Mouse (Mus musculus): Measurements from ENCODE around the gene Bnipl.
A peak's percentile ranks its signal among the peaks of the same experiment; 100 is the strongest.

Gene Bnipl

DNA sequence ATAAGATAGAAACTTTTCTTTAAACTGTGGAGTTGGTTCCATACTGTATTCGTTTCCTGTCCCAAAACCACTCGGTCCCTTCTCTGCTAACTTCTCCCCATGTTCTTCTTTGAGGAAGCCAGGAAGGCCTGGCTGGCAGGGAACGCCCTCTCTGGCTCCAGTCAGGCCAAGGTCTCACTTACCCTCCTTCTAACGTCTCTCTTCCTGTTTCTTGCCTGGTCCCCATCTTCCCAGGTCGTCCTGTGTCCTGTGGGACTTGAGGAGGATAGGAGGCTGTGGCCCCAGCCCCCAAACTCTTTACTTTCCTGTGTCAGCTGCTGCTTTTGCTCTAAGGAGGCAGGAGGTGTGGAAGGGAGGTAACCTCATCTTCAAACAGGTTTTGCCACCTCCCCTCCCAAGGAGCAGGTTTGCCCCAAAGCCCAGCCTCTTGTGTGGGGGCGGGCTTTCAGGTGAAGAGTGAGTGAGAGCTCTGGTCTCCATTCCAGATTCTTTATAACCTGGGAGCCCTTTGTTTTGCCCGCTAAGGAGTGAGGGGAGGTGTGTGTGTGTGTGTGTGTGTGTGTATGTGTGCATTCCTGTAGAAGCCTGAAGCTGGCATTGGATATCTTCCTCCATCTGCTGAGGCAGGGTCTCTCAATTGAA lies at the start of gene Bnipl:
Gene Bnipl, minus strand, starts transcription at position 411 of the 642 bp plus-strand sequence.
- DNase-seq (ENCODE audit: low spot score in 2 of 2), result no peak

- no peak for DNase-seq (ENCODE audit: low spot score in 2 of 2)
Observed at GRCm38 (mm10) chr3:95298018-95298417, 47.0 kb upstream of the Bnipl start.

GRCm38 (mm10) chr3:95296103-95296469 lies 45.1 kb upstream of the Bnipl start:
- DNase-seq (ENCODE audit: low spot score in 2 of 2), result peak; percentile 28 to 72

GRCm38 (mm10) chr3:95295321-95296102 lies 44.5 kb upstream of the Bnipl start:
- no peak for DNase-seq (ENCODE audit: low spot score in 2 of 2)

DNA sequence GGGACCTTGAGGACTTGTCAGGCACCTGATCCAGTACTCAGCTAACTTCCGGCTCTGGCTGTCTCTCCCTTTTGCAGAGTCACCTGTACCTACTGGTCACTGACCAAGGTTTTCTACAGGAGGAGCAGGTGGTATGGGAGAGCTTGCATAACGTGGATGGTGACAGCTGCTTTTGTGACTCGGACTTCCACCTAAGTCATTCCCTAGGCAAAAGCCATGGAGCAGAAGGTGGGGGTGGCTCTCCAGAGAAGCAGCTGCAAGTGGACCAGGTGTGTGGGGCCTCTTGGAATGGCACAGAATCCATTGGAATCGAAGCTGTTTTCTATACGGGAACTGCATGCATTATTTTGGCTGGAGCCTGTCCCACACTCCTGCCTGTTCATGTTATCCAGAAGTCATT lies 43.7 kb upstream of the Bnipl start:
- no peak for DNase-seq (ENCODE audit: low spot score in 2 of 2)

- no peak for DNase-seq (ENCODE audit: low spot score in 2 of 2)
Observed at GRCm38 (mm10) chr3:95294316-95294715, 43.3 kb upstream of the Bnipl start.

DNA sequence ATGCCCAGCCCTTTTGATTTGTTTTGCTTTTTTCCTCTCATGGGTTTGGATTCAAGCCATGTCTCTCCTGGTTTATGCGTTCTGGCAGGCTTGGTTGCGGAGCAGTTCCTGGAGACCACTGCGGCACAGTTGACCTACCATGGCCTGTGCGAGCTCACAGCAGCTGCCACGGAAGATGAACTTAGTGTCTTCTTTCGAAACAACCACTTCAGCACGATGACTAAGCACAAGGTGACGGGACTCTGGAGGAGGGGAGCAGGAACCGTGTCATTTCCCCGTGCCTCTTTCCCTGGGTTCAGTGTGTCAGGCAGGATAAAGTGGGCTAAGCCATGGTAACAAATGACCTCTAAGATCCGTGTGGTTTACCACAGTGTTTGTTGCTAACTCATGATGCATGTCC lies 42.5 kb upstream of the Bnipl start:
- DNase-seq (ENCODE audit: low spot score in 2 of 2), result no peak

DNA sequence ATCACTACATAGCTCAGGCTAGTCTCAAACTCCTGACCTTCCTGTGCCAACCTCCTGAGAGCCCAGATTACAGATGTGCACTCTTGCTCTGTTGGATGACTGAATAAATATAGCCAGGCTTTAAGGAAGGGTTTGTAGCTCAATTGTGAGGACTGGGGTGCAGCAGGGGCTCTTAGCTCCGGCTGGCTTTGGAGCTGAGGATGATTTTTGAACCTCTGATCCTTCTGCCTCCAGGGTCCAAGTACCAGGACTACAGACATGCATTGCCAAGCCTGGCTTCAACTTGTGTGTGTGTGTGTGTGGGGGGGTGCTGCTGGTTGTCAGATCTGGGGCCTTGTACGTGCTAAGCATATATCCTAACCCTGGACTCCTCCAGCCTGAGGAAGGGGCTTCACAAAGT lies 41.9 kb upstream of the Bnipl start:
- no peak for DNase-seq (ENCODE audit: low spot score in 2 of 2)

- no peak for DNase-seq (ENCODE audit: low spot score in 2 of 2)
Observed at GRCm38 (mm10) chr3:95291041-95291440, 40.0 kb upstream of the Bnipl start.

GRCm38 (mm10) chr3:95290156-95290555 lies 39.2 kb upstream of the Bnipl start:
- DNase-seq (ENCODE audit: low spot score in 2 of 2), result no peak

DNA sequence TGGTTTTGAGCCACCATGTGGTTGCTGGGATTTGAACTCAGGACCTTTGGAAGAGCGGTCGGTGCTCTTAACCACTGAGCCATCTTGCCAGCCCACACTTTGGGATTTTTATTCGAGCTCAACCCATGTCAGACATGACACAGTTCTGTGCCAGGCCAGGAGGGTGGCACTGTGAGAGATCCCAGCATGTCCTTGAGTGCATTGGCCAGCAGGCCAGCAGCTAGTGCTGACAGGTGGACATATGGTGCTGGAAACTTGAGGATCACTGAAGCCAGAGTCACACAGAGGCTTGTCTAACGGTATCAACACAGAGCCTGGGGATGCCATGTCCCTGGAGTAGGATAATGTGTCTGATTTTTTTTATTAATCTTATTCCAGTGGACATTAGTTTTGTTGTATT lies 38.4 kb upstream of the Bnipl start:
- no peak for DNase-seq (ENCODE audit: low spot score in 2 of 2)

- DNase-seq (ENCODE audit: low spot score in 2 of 2), result no peak
Observed at GRCm38 (mm10) chr3:95287541-95287940, 36.5 kb upstream of the Bnipl start.

- no peak for DNase-seq (ENCODE audit: low spot score in 2 of 2)
Observed at GRCm38 (mm10) chr3:95286510-95286909, 35.5 kb upstream of the Bnipl start.

- no peak for DNase-seq (ENCODE audit: low spot score in 2 of 2)
Observed at GRCm38 (mm10) chr3:95286011-95286410, 35.0 kb upstream of the Bnipl start.

GRCm38 (mm10) chr3:95285390-95285789 lies 34.4 kb upstream of the Bnipl start:
- no peak for DNase-seq (ENCODE audit: low spot score in 2 of 2)

GRCm38 (mm10) chr3:95284501-95285281 lies 33.7 kb upstream of the Bnipl start:
- DNase-seq (ENCODE audit: low spot score in 2 of 2), result no peak

DNA sequence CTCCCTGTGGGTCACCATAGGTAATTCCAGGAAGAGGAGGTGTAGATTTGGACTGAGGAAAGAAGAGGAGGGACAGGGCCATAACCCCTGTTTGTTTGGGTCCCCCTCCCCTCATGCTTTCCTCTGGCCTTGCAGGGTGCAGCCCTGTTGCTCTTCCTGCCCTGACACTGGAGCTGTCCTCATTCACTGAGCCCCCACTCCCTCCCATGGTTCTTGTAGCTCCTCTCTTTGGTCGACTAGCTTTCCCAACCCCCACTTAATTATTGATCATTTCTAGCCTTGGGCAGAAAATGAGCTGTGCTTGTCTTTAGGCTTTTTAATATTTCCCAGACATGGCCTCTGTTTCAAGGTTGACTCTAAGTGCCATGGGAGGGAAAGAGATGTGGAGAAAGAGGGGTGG lies 33.1 kb upstream of the Bnipl start:
- peak in 1 of 2 experiments; percentile 14 for DNase-seq (ENCODE audit: low spot score in 2 of 2)

GRCm38 (mm10) chr3:95283589-95283941 lies 32.6 kb upstream of the Bnipl start:
- DNase-seq (ENCODE audit: low spot score in 2 of 2), result no peak

- DNase-seq (ENCODE audit: low spot score in 2 of 2), result peak; percentile 82 to 86
Observed at GRCm38 (mm10) chr3:95282865-95283588, 32.0 kb upstream of the Bnipl start.

GRCm38 (mm10) chr3:95282381-95282864 lies 31.4 kb upstream of the Bnipl start:
- peak; percentile 64 to 73 for DNase-seq (ENCODE audit: low spot score in 2 of 2)

- peak; percentile 98 to 100 for DNase-seq (ENCODE audit: low spot score in 2 of 2)
Observed at GRCm38 (mm10) chr3:95281216-95282126, 30.5 kb upstream of the Bnipl start, which contains the start of the genes Mindy1 and Prune1. TSS of gene Mindy1 (plus strand) at chr3:95281345. TSS of gene Prune1 (minus strand) at chr3:95282076.
